Mouse (Mus musculus): ENCODE data around the gene Fancg.

- no peak for TF ChIP-seq CTCF (IDR thresholded peaks at IDR 0.05; ENCODE audit: extremely low read depth, insufficient read depth, insufficient read length, insufficient replicate concordance)
- no peak for TF ChIP-seq POLR2A (IDR thresholded peaks at IDR 0.05; ENCODE audit: low read depth, low read length)
Measured at GRCm38 (mm10) chr4:43046607-43047006, 36.3 kb upstream of the Fancg start.
